ENCODE assay signal across 8 mouse cellular contexts in genomic region chr10:17727161-17727925, GRCm38 (mm10). TPM values are rescaled to one million over a fixed set of nuclear protein-coding genes. Genes with fewer than 3 reads are reported as not detected.
DNase-seq lines count a peak whose midpoint lies in the region; ATAC-seq and TF ChIP-seq lines count a peak whose summit lies in the region.

No protein-coding gene starts in this region.

- peak overlapping the region; percentile 90 for H3K27ac ChIP-seq in liver, adult 2 months (replicated peaks; ENCODE audit: insufficient read depth, low read depth, low read length)
- H3K27ac ChIP-seq in forebrain, embryonic 12.5 days, result peak overlapping the region; percentile 75
- H3K27ac ChIP-seq in hindbrain, embryonic 16.5 days (ENCODE audit: low read depth, low read length), result peak overlapping the region; percentile 21
- peak overlapping the region; percentile 50 for H3K27ac ChIP-seq in liver, embryonic 13.5 days
- peak overlapping the region; percentile 23; the same call in 1 of the 2 replicates for H3K27ac ChIP-seq in neural tube, embryonic 11.5 days (ENCODE audit: low read depth, low read length)

- peak overlapping the region; percentile 22 for H3K4me2 ChIP-seq in forebrain, embryonic 12.5 days
- peak overlapping the region; percentile 67 for H3K4me2 ChIP-seq in hindbrain, embryonic 16.5 days (ENCODE audit: low read length)
- H3K4me2 ChIP-seq in liver, embryonic 13.5 days, result peak overlapping the region; percentile 53
- peak overlapping the region; percentile 27 for H3K4me2 ChIP-seq in neural tube, embryonic 11.5 days (ENCODE audit: low read depth)

- no peaks in the 10 kb centered on the region for H3K9me3 ChIP-seq in forebrain, embryonic 12.5 days
- no peaks in the 10 kb centered on the region for H3K9me3 ChIP-seq in hindbrain, embryonic 16.5 days (ENCODE audit: control insufficient read depth, low read length)
- H3K9me3 ChIP-seq in liver, embryonic 13.5 days (replicated peaks), result no peaks in the 10 kb centered on the region
- no peaks in the 10 kb centered on the region for H3K9me3 ChIP-seq in neural tube, embryonic 11.5 days (ENCODE audit: control insufficient read depth, low read length)

- H3K4me1 ChIP-seq in liver, adult 2 months (ENCODE audit: control insufficient read depth, insufficient read depth, low read length), result peaks cover 9% of the 10 kb centered on the region
- peaks cover 27% of the 10 kb centered on the region for H3K4me1 ChIP-seq in forebrain, embryonic 12.5 days
- peaks cover 13% of the 10 kb centered on the region for H3K4me1 ChIP-seq in hindbrain, embryonic 16.5 days (ENCODE audit: control insufficient read depth, insufficient read depth, low read depth, low read length)
- H3K4me1 ChIP-seq in liver, embryonic 13.5 days (replicated peaks), result peaks cover 46% of the 10 kb centered on the region
- H3K4me1 ChIP-seq in neural tube, embryonic 11.5 days (ENCODE audit: control insufficient read depth, insufficient read depth, low read length), result peaks cover 11% of the 10 kb centered on the region

- peak overlapping the region; percentile 34; the same call in 1 of the 2 replicates for H3K9ac ChIP-seq in liver, adult 2 months (ENCODE audit: low read depth, low read length)
- no peak overlapping the region for H3K9ac ChIP-seq in forebrain, embryonic 12.5 days
- H3K9ac ChIP-seq in hindbrain, embryonic 16.5 days (ENCODE audit: low read depth, low read length), result peak overlapping the region; percentile 52; the same call in 1 of the 2 replicates
- peak overlapping the region; percentile 29; the same call in 1 of the 2 replicates for H3K9ac ChIP-seq in liver, embryonic 13.5 days
- H3K9ac ChIP-seq in neural tube, embryonic 11.5 days (ENCODE audit: low read length), result no peak overlapping the region

- TF ChIP-seq POLR2A in liver, adult 2 months (IDR thresholded peaks at IDR 0.05; ENCODE audit: extremely low read depth, insufficient read depth, low read length), result no peak

- WGBS in liver, adult 2 months, result 8% methylated on average over 15 of the region's 15 CpGs
- whole genome bisulfite sequencing in forebrain, embryonic 12.5 days, result 28% methylated on average over 15 of the region's 15 CpGs
- 14% methylated on average over 15 of the region's 15 CpGs for WGBS in hindbrain, embryonic 16.5 days
- WGBS in liver, embryonic 13.5 days (ENCODE audit: insufficient replicate concordance), result 15% methylated on average over 15 of the region's 15 CpGs
- 20% methylated on average over 15 of the region's 15 CpGs for WGBS in neural tube, embryonic 11.5 days

- no peak for TF ChIP-seq CTCF in liver, adult 2 months (IDR thresholded peaks at IDR 0.05; ENCODE audit: low read depth, low read length)

- ATAC-seq in cerebellum, adult (ENCODE audit: insufficient number of reproducible peaks, low FRiP score, low TSS enrichment), result peak; percentile 2; the same call in 1 of the 2 replicates
- no peak for ATAC-seq in forebrain, embryonic 12.5 days (ENCODE audit: low FRiP score)
- ATAC-seq in hindbrain, embryonic 16.5 days, result no peak
- no peak for ATAC-seq in liver, embryonic 13.5 days (ENCODE audit: low read depth)
- no peak for ATAC-seq in neural tube, embryonic 11.5 days (ENCODE audit: insufficient read depth, low FRiP score, low TSS enrichment)

- peak; percentile 99 for DNase-seq in liver, adult 2 months (ENCODE audit: extremely low read depth, low read depth, low spot score)
- no peak for DNase-seq in liver
- DNase-seq in liver, embryonic 13.5 days, result peak; percentile 48
- peak; percentile 54 for DNase-seq in neural tube, embryonic 11.5 days (ENCODE audit: low spot score)
- no peak for DNase-seq in c-Kit-positive CD71-positive TER-119-positive erythroid progenitor cells, embryonic 14.5 days (ENCODE audit: low spot score)

- peaks cover 10% of the 10 kb centered on the region; the same call in 1 of the 2 replicates for H3K79me2 ChIP-seq in liver, adult 2 months (ENCODE audit: control insufficient read depth, insufficient read depth, low read length)

- no peak overlapping the region; the same call in 1 of the 2 replicates for H3K4me3 ChIP-seq in liver, adult 2 months (ENCODE audit: insufficient read depth, low read depth, low read length)
- H3K4me3 ChIP-seq in forebrain, embryonic 12.5 days (replicated peaks), result no peak overlapping the region
- H3K4me3 ChIP-seq in hindbrain, embryonic 16.5 days (ENCODE audit: low read length), result peak overlapping the region; percentile 94
- H3K4me3 ChIP-seq in liver, embryonic 13.5 days (replicated peaks), result 0 out of 2 replicates have a peak overlapping the region, but pooled peaks have one; percentile 1
- no peak overlapping the region for H3K4me3 ChIP-seq in neural tube, embryonic 11.5 days (ENCODE audit: low read depth, low read length)

- no peaks in the 10 kb centered on the region for H3K27me3 ChIP-seq in liver, adult 2 months (ENCODE audit: control insufficient read depth, insufficient read depth, low read length)
- no peaks in the 10 kb centered on the region for H3K27me3 ChIP-seq in forebrain, embryonic 12.5 days
- H3K27me3 ChIP-seq in hindbrain, embryonic 16.5 days (replicated peaks; ENCODE audit: control insufficient read depth, insufficient read depth, low read length), result no peaks in the 10 kb centered on the region
- no peaks in the 10 kb centered on the region for H3K27me3 ChIP-seq in liver, embryonic 13.5 days
- no peaks in the 10 kb centered on the region for H3K27me3 ChIP-seq in neural tube, embryonic 11.5 days (ENCODE audit: control insufficient read depth, insufficient read depth, low read length)

- no peaks in the 10 kb centered on the region for H3K36me3 ChIP-seq in liver, adult 2 months (ENCODE audit: control insufficient read depth, insufficient read depth, low read length)
- H3K36me3 ChIP-seq in forebrain, embryonic 12.5 days (replicated peaks), result no peaks in the 10 kb centered on the region
- no peaks in the 10 kb centered on the region for H3K36me3 ChIP-seq in hindbrain, embryonic 16.5 days (ENCODE audit: control insufficient read depth, insufficient read depth, low read length)
- H3K36me3 ChIP-seq in liver, embryonic 13.5 days, result peaks cover 9% of the 10 kb centered on the region; the same call in 1 of the 2 replicates
- no peaks in the 10 kb centered on the region for H3K36me3 ChIP-seq in neural tube, embryonic 11.5 days (ENCODE audit: control insufficient read depth, insufficient read depth, low read length)

RNA-seq across cellular contexts. Expression of gene Cited2, which starts 4.3 kb away (rescaled TPM):
- total RNA-seq in liver, adult 2 months (2014; rRNA removed), result 9.2 and 9.7 TPM in 2 replicates
- 25.6 and 25.9 TPM in 2 replicates for polyA plus RNA-seq in liver, adult 2 months (2012; rRNA removed)
- 67.6 and 74.3 TPM in 2 replicates for polyA plus RNA-seq in forebrain, embryonic 12.5 days (2016; fragmentation: Nextera tagmentation; extraction: Ambion mirVana)
- 59.1 and 72.6 TPM in 2 replicates for polyA plus RNA-seq in hindbrain, embryonic 16.5 days (2015; fragmentation: Nextera tagmentation; extraction: Ambion mirVana)
- 16.9 and 22.2 TPM in 2 replicates for polyA plus RNA-seq in liver, embryonic 13.5 days (2015; fragmentation: Nextera tagmentation; extraction: Ambion mirVana)
- 82.2 and 88.4 TPM in 2 replicates for polyA plus RNA-seq in neural tube, embryonic 11.5 days (2014; fragmentation: Nextera tagmentation; extraction: Ambion mirVana)

Comparison
In these comparisons a context has a peak if more than half of its experiments do, and no peak if none do; other contexts are left out.
1. DNase-seq: peak in liver, adult 2 months (single experiment), liver, embryonic 13.5 days (single experiment) and neural tube, embryonic 11.5 days (single experiment); none in liver (single experiment) and c-Kit-positive CD71-positive TER-119-positive erythroid progenitor cells, embryonic 14.5 days (single experiment).
2. H3K4me3 ChIP-seq: peak in hindbrain, embryonic 16.5 days (single experiment) and liver, embryonic 13.5 days (single experiment); none in liver, adult 2 months (single experiment), forebrain, embryonic 12.5 days (single experiment) and neural tube, embryonic 11.5 days (single experiment).
3. H3K27ac ChIP-seq: peak in every context shown above with its lines; median percentile 90 in liver, adult 2 months; 75 in forebrain, embryonic 12.5 days; 50 in liver, embryonic 13.5 days; 23 in neural tube, embryonic 11.5 days; 21 in hindbrain, embryonic 16.5 days.
4. H3K9ac ChIP-seq: peak in liver, adult 2 months (single experiment), hindbrain, embryonic 16.5 days (single experiment) and liver, embryonic 13.5 days (single experiment); none in forebrain, embryonic 12.5 days (single experiment) and neural tube, embryonic 11.5 days (single experiment).
5. Peak in every context shown above with its lines, with median percentiles within 50 percentile points of each other: H3K4me2 ChIP-seq.